Mouse (Mus musculus): ENCODE measurements around the gene Ube2z.

GRCm38 (mm10) chr11:96068231-96068630 is 3.0 kb upstream of the Ube2z start:
- TF ChIP-seq GATA1 (IDR thresholded peaks at IDR 0.05; ENCODE audit: borderline replicate concordance, low read length) = no peak
- TF ChIP-seq FLI1 (IDR thresholded peaks at IDR 0.05; ENCODE audit: low read length) = no peak
